Mouse (Mus musculus) CH12.LX (cell line): ENCODE results near the gene Stom. TPM values are rescaled to one million over a fixed set of nuclear protein-coding genes. Genes with fewer than 3 reads are reported as not detected.

ENCODE experiments used
- DNase-seq: peaks from one replicate; pipeline ENCODE4 v3.0.0-alpha.2; 2013; ENCODE audit errors: extremely low read depth
- H3K27ac ChIP-seq: 2 replicates; pipeline ENCODE4 v1.5.1; 2012; ENCODE audit warnings: low read depth, mild to moderate bottlenecking, control low read depth, moderate library complexity; ENCODE audit not compliant: insufficient read depth
- H3K27me3 ChIP-seq: replicated peaks from 2 replicates; pipeline ENCODE3; 2012; ENCODE audit warnings: inconsistent platforms
- H3K36me3 ChIP-seq, 2 experiments: replicated peaks in 1 of 2; 2 replicates each; pipeline versions ENCODE3 to v1.6.1; 2012; ENCODE audit warnings: inconsistent platforms in 1 of 2, low read length in 1 of 2, mild to moderate bottlenecking in 1 of 2, mixed read lengths in 1 of 2, moderate library complexity in 1 of 2; ENCODE audit not compliant: control insufficient read depth in 1 of 2, insufficient read depth in 1 of 2
- H3K4me1 ChIP-seq, 2 experiments: 2 replicates each; pipeline ENCODE4 v1.6.1; 2012; ENCODE audit warnings: inconsistent platforms in 1 of 2, moderate library complexity in 1 of 2; ENCODE audit not compliant: insufficient read depth in 2 of 2, control insufficient read depth in 1 of 2
- H3K4me2 ChIP-seq: 2 replicates; pipeline ENCODE4 v1.6.1; 2012; ENCODE audit warnings: low read depth, mild to moderate bottlenecking, control low read depth; ENCODE audit not compliant: poor library complexity, insufficient read depth, severe bottlenecking
- H3K4me3 ChIP-seq, 3 experiments: fragments of 150-350 bp in 1 of 3; sonication (generic) in 1 of 3; replicated peaks in 1 of 3; 2 replicates each; pipeline versions ENCODE3 to v1.5.1; 2011 to 2012; ENCODE audit warnings: low read depth in 2 of 3, low read length in 2 of 3, mild to moderate bottlenecking in 2 of 3, moderate library complexity in 2 of 3, control low read depth in 1 of 3, improper control_type of control experiment in 1 of 3, inconsistent platforms in 1 of 3, mixed read lengths in 1 of 3; ENCODE audit not compliant: poor library complexity in 1 of 3
- H3K79me2 ChIP-seq: replicated peaks from 2 replicates; pipeline ENCODE4 v1.6.1; 2012; ENCODE audit warnings: mild to moderate bottlenecking, moderate library complexity; ENCODE audit not compliant: control insufficient read depth, poor library complexity, insufficient read depth, severe bottlenecking; ENCODE audit errors: extremely low read depth
- H3K9ac ChIP-seq: 2 replicates; pipeline ENCODE4 v1.6.1; 2012; ENCODE audit warnings: low read depth, mild to moderate bottlenecking, control low read depth, moderate library complexity; ENCODE audit not compliant: insufficient read depth
- H3K9me3 ChIP-seq: replicated peaks from 2 replicates; pipeline ENCODE3; 2012; ENCODE audit warnings: low read length, inconsistent platforms, mixed read lengths
- BHLHE40 ChIP-seq: IDR thresholded peaks from 2 replicates; pipeline ENCODE4 v1.6.1; 2011; ENCODE audit warnings: mild to moderate bottlenecking, low read depth, low read length, improper control_type of control experiment
- CHD1 ChIP-seq: IDR thresholded peaks from 2 replicates; pipeline ENCODE4 v1.6.1; 2012; ENCODE audit warnings: low read depth, low read length, improper control_type of control experiment, inconsistent platforms
- CHD2 ChIP-seq: IDR thresholded peaks from 2 replicates; pipeline ENCODE4 v1.6.1; 2011; ENCODE audit warnings: low read length, improper control_type of control experiment
- CTCF ChIP-seq, 2 experiments: IDR thresholded peaks in 1 of 2; conservative IDR thresholded peaks in 1 of 2; 2 replicates each; pipeline ENCODE4 v1.5.1; 2011 to 2012; ENCODE audit warnings: low read depth in 2 of 2, low read length in 2 of 2, improper control_type of control experiment in 1 of 2, inconsistent platforms in 1 of 2, mild to moderate bottlenecking in 1 of 2, moderate library complexity in 1 of 2
- E2F4 ChIP-seq: IDR thresholded peaks from 2 replicates; pipeline ENCODE4 v1.6.1; 2011; ENCODE audit warnings: low read depth, low read length, improper control_type of control experiment; ENCODE audit not compliant: insufficient replicate concordance
- ELF1 ChIP-seq: IDR thresholded peaks from 2 replicates; pipeline ENCODE4 v1.6.1; 2014; ENCODE audit warnings: low read depth, mild to moderate bottlenecking, inconsistent platforms, low read length, improper control_type of control experiment
- EP300 ChIP-seq: IDR thresholded peaks from 2 replicates; pipeline ENCODE4 v1.6.1; 2011; ENCODE audit warnings: low read length, improper control_type of control experiment
- ETS1 ChIP-seq: conservative IDR thresholded peaks from 2 replicates; pipeline ENCODE4 v1.6.1; 2012; ENCODE audit warnings: low read depth, mild to moderate bottlenecking, inconsistent platforms, low read length, improper control_type of control experiment, moderate library complexity
- HCFC1 ChIP-seq: IDR thresholded peaks from 2 replicates; pipeline ENCODE4 v1.6.1; 2012; ENCODE audit warnings: low read depth, mild to moderate bottlenecking, inconsistent platforms, low read length, improper control_type of control experiment
- JUN ChIP-seq: IDR thresholded peaks from 2 replicates; pipeline ENCODE4 v1.6.1; 2011; ENCODE audit warnings: low read depth, mild to moderate bottlenecking, low read length, improper control_type of control experiment, moderate library complexity; ENCODE audit not compliant: insufficient read depth
- KAT2A ChIP-seq: IDR thresholded peaks from 2 replicates; pipeline ENCODE4 v1.6.1; 2012; ENCODE audit warnings: low read length, improper control_type of control experiment, inconsistent platforms; ENCODE audit not compliant: insufficient replicate concordance
- MAFK ChIP-seq: IDR thresholded peaks from 2 replicates; pipeline ENCODE4 v1.6.1; 2011; ENCODE audit warnings: low read length, improper control_type of control experiment; ENCODE audit not compliant: insufficient replicate concordance
- MAX ChIP-seq: IDR thresholded peaks from 2 replicates; pipeline ENCODE4 v1.6.1; 2011; ENCODE audit warnings: low read length, improper control_type of control experiment
- MAZ ChIP-seq: IDR thresholded peaks from 2 replicates; pipeline ENCODE4 v1.6.1; 2012; ENCODE audit warnings: low read depth, mild to moderate bottlenecking, inconsistent platforms, low read length, improper control_type of control experiment, moderate library complexity
- MEF2A ChIP-seq: IDR thresholded peaks from 2 replicates; pipeline ENCODE4 v1.6.1; 2014; ENCODE audit warnings: low read depth, mild to moderate bottlenecking, inconsistent platforms, low read length, improper control_type of control experiment, borderline replicate concordance
- MXI1 ChIP-seq: IDR thresholded peaks from 2 replicates; pipeline ENCODE4 v1.6.1; 2011; ENCODE audit warnings: mild to moderate bottlenecking, low read depth, low read length, improper control_type of control experiment
- MYC ChIP-seq: IDR thresholded peaks from 2 replicates; pipeline ENCODE4 v1.6.1; 2011; ENCODE audit warnings: low read depth, mild to moderate bottlenecking, improper control_type of control experiment, low read length
- NELFE ChIP-seq: IDR thresholded peaks from 2 replicates; pipeline ENCODE4 v1.6.1; 2011; ENCODE audit warnings: low read depth, low read length, improper control_type of control experiment
- PAX5 ChIP-seq: IDR thresholded peaks from 2 replicates; pipeline ENCODE4 v1.6.1; 2012; ENCODE audit warnings: low read length, inconsistent platforms, mixed read lengths
- POLR2AphosphoS2 ChIP-seq: IDR thresholded peaks from 2 replicates; pipeline ENCODE4 v1.6.1; 2011; ENCODE audit warnings: low read depth, low read length, improper control_type of control experiment
- RCOR1 ChIP-seq: conservative IDR thresholded peaks from 2 replicates; pipeline ENCODE4 v1.6.1; 2012; ENCODE audit warnings: low read depth, mild to moderate bottlenecking, inconsistent platforms, low read length, improper control_type of control experiment
- SIN3A ChIP-seq: IDR thresholded peaks from 2 replicates; pipeline ENCODE4 v1.6.1; 2012; ENCODE audit warnings: low read length, improper control_type of control experiment, inconsistent platforms
- SMC3 ChIP-seq: IDR thresholded peaks from 2 replicates; pipeline ENCODE4 v1.6.1; 2011; ENCODE audit warnings: low read depth, low read length, improper control_type of control experiment
- TBP ChIP-seq: conservative IDR thresholded peaks from 2 replicates; pipeline ENCODE4 v1.6.1; 2011; ENCODE audit warnings: low read depth, low read length, improper control_type of control experiment
- TCF12 ChIP-seq: IDR thresholded peaks from 2 replicates; pipeline ENCODE4 v1.6.1; 2014; ENCODE audit warnings: low read depth, mild to moderate bottlenecking, inconsistent platforms, low read length, improper control_type of control experiment
- UBTF ChIP-seq: IDR thresholded peaks from 2 replicates; pipeline ENCODE4 v1.6.1; 2012; ENCODE audit warnings: low read depth, mild to moderate bottlenecking, inconsistent platforms, low read length, improper control_type of control experiment, moderate library complexity
- USF2 ChIP-seq: conservative IDR thresholded peaks from 2 replicates; pipeline ENCODE4 v1.6.1; 2011; ENCODE audit warnings: low read depth, low read length, improper control_type of control experiment
- ZC3H11A ChIP-seq: IDR thresholded peaks from 2 replicates; pipeline ENCODE4 v1.6.1; 2012; ENCODE audit warnings: low read depth, mild to moderate bottlenecking, inconsistent platforms, low read length, improper control_type of control experiment
- ZMIZ1 ChIP-seq: IDR thresholded peaks from 2 replicates; pipeline ENCODE4 v1.6.1; 2012; ENCODE audit warnings: low read depth, mild to moderate bottlenecking, inconsistent platforms, low read length, improper control_type of control experiment
- dilution Hi-C: fragments of 300-500 bp; cut with MboI; formaldehyde crosslinking; loops from 2 replicates; pipeline ENCODE4 v1.14.3; 2020; ENCODE audit warnings: low sequenced_read_pairs; ENCODE audit not compliant: extremely low pct_unique_long_range_greater_than_20kb, extremely low pct_ligation_motif_present
- in situ Hi-C: fragments of 300-500 bp; cut with MboI; formaldehyde crosslinking; loops from 3 replicates; pipeline ENCODE4 v1.14.3; 2019; ENCODE audit warnings: low sequenced_read_pairs, low pct_ligation_motif_present, low pct_unique_long_range_greater_than_20kb, mixed read lengths
- polyA plus RNA-seq: library from polyadenylated mRNA; unstranded; fragments of >175 nt; gene quantifications from 2 replicates; pipeline ENCODE4 v1.2.1, GENCODE M21; 2012; ENCODE audit warnings: low read depth; ENCODE audit not compliant: insufficient read length
- total RNA-seq, 2 experiments: library from RNA; depleted of rRNA; stranded (reverse); fragments of 300-350 nt in 1 of 2; fragments of >200 nt in 1 of 2; gene quantifications; 2 replicates each; pipeline ENCODE4 v1.2.3; 2012 to 2014

Stom gene
- total and polyA plus RNA-seq, 3 experiments = 4.3 to 6.3 (median 5.8) TPM

DNA sequence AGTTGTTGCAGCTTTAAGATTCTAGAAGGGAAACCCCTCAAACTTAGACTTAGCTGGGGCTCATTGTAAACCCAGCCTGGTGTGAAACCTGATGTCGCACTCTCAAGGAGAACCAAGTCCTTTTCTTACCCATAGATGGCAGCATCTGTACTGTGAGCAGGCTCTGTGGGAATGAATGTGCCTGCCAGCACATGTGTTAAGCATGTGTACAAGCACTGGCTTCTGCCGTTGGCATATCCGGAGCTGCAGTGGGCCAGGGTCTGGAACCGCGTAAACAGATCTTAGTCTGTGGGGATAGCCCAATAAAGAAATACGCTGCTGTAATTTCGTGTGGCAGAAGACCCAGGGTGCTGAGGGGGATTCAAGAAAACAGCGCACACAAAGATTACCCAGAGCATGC, 71.5 kb downstream of the Stom start (continued):
- TF ChIP-seq MEF2A (peak; percentile 30; the same call in 1 of the 2 replicates), KAT2A (no peak), JUN (no peak), CHD1 (no peak), CTCF (conservative IDR thresholded peaks at IDR 0.05 in 1 of 2, IDR thresholded peaks at IDR 0.05 in 1 of 2; ENCODE audit: low read depth in 2 of 2, low read length in 2 of 2) (peak; percentile 45 to 78), HCFC1 (no peak), ETS1 (no peak), TCF12 (peak; percentile 40; the same call in 1 of the 2 replicates), BHLHE40 (peak; percentile 77), TBP (no peak), ELF1 (no peak), MAFK (no peak), CHD2 (no peak), EP300 (0 out of 2 replicates have a peak, but pooled peaks have one; percentile 14), MAZ (no peak), UBTF (no peak), PAX5 (no peak)

DNA sequence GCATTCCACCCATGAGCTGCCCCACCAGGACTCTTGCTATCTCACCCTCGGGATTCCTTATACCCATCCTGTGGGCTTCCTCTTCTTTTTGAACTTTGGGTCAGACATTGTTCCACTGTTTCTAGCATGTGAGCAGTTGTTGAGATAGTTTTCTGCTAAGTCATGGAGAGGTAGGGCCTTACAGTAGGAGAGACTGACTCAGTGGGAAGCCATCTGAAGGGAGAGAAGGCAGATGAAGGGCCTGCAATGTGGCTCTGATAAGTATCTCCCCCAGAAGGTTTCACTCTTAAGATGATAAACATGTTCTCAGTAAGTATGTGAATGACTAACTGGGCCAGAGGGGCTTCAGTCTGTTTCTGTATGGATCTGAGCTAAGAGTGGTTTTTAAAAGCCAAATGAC, 72.7 kb downstream of the Stom start:
- Histone ChIP-seq H3K4me2 (no peak overlapping the region), H3K9ac (no peak overlapping the region), H3K27ac (no peak overlapping the region), H3K9me3 (no peaks in the 10 kb centered on the region), H3K36me3 (peaks cover 0 to 2% of the 10 kb centered on the region in 2 experiments), H3K4me1 (peaks cover 19 to 74% of the 10 kb centered on the region in 2 experiments), H3K79me2 (no peaks in the 10 kb centered on the region), H3K4me3 (no peak overlapping the region), H3K27me3 (no peaks in the 10 kb centered on the region)
- DNase-seq = no peak
- in situ Hi-C loops = no loop called here
- no peak for TF ChIP-seq PAX5
- TF ChIP-seq RCOR1 = no peak
- no peak for TF ChIP-seq TCF12
- no peak for TF ChIP-seq NELFE
- TF ChIP-seq ZC3H11A = no peak
- TF ChIP-seq E2F4 = no peak
- no peak for TF ChIP-seq POLR2AphosphoS2
- no peak for TF ChIP-seq SIN3A
- TF ChIP-seq SMC3 = no peak
- TF ChIP-seq USF2 = no peak
- no peak for TF ChIP-seq UBTF
- no peak for TF ChIP-seq MAX
- no peak for TF ChIP-seq CHD2
- TF ChIP-seq MYC = no peak
- no peak for TF ChIP-seq ZMIZ1
- no peak for TF ChIP-seq MXI1
- dilution Hi-C loops = no loop called here
